Mouse (Mus musculus): ENCODE measurements at regions not wholly inside any gene's neighbourhood (a gene's known extent, or its start where the extent isn't known, plus 50 kb on each side); places are given as distances from the start of the nearest gene placed in this dataset.

GRCm38 (mm10) chr1:64209131-64209530 is 87.0 kb upstream of the Klf7 start:
- Histone ChIP-seq H3K79me2 (ENCODE audit: control insufficient read depth, insufficient read depth, low read length, poor library complexity) (no peaks in the 10 kb centered on the region), H3K9me3 (replicated peaks; ENCODE audit: insufficient read depth, low read length) (no peaks in the 10 kb centered on the region), H3K4me3 (ENCODE audit: control insufficient read depth in 1 of 2, insufficient read depth in 1 of 2, low read depth in 2 of 2, low read length in 2 of 2) (no peak overlapping the region), H3K27me3 (ENCODE audit: control insufficient read depth in 1 of 2, insufficient read depth in 2 of 2, low read length in 2 of 2) (no peaks in the 10 kb centered on the region), H3K9ac (ENCODE audit: control insufficient read depth, low read depth, low read length, poor library complexity, severe bottlenecking) (no peak overlapping the region), H3K36me3 (ENCODE audit: control insufficient read depth in 1 of 2, insufficient read depth in 2 of 2, low read length in 2 of 2) (no peaks in the 10 kb centered on the region), H3K4me1 (ENCODE audit: control insufficient read depth in 1 of 2, insufficient read depth in 2 of 2, low read length in 2 of 2) (no peaks in the 10 kb centered on the region), H3K27ac (ENCODE audit: control insufficient read depth, low read depth, low read length) (no peak overlapping the region)
- TF ChIP-seq ZKSCAN1 (IDR thresholded peaks at IDR 0.05; ENCODE audit: low read depth, low read length): no peak
- TF ChIP-seq NRF1 (IDR thresholded peaks at IDR 0.05; ENCODE audit: insufficient read depth, low read depth, low read length, poor library complexity, severe bottlenecking): no peak
- TF ChIP-seq MEF2A (IDR thresholded peaks at IDR 0.05; ENCODE audit: extremely low read depth, insufficient replicate concordance, low read depth, low read length, poor library complexity, severe bottlenecking): no peak
- TF ChIP-seq JUND (IDR thresholded peaks at IDR 0.05; ENCODE audit: low read depth, low read length): no peak
- TF ChIP-seq USF2 (IDR thresholded peaks at IDR 0.05; ENCODE audit: borderline replicate concordance in 1 of 2, insufficient read depth in 1 of 2, low read depth in 1 of 2, low read length in 2 of 2): no peak
- TF ChIP-seq ELF1 (IDR thresholded peaks at IDR 0.05; ENCODE audit: low read depth, low read length): no peak
- TF ChIP-seq CTCF (IDR thresholded peaks at IDR 0.05 in 2 of 3, conservative IDR thresholded peaks at IDR 0.05 in 1 of 3; ENCODE audit: control insufficient read depth in 1 of 3, insufficient read depth in 1 of 3, low read depth in 2 of 3, low read length in 3 of 3, poor library complexity in 1 of 3, severe bottlenecking in 1 of 3): no peak
- DNase-seq (ENCODE audit: low read depth, low spot score): no peak

DNA sequence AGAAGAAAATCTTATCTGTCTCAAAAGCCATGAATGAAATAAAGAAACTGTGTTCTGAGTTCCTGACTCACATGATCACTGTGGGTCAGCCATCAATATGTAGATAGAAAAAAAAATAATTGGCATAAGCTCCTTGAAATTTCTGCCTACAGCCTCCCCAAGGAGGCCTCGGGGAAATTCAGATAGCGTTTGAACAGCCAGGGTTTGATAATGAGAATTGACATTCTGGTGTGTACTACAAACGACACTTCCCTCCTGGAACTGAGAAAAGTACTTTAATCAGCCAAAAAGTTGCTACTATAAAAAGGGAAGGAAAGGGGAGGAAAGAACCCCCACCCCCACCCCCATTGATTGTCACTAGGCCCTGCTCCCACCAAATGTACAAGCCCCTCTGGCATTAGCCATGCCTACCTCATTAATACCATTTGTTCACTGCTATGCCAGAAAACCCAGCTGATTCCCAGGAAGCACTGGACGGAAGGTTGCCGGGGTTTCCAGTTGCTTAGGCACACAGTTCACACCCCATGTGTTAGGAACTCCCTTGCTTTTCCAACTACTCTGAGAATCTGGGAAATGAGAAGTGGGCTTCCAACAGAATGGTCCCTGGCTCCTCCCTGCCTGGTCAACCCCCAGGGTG is 78.4 kb upstream of the Klf7 start:
- no peaks in the 10 kb centered on the region for H3K4me1 ChIP-seq (ENCODE audit: control insufficient read depth in 1 of 2, insufficient read depth in 2 of 2, low read length in 2 of 2)
- H3K27me3 ChIP-seq (ENCODE audit: control insufficient read depth in 1 of 2, insufficient read depth in 2 of 2, low read length in 2 of 2): no peaks in the 10 kb centered on the region; a peak in 1 of 4 replicates
- no peak overlapping the region for H3K4me3 ChIP-seq (ENCODE audit: control insufficient read depth in 1 of 2, insufficient read depth in 1 of 2, low read depth in 2 of 2, low read length in 2 of 2)
- no peaks in the 10 kb centered on the region for H3K79me2 ChIP-seq (ENCODE audit: control insufficient read depth, insufficient read depth, low read length, poor library complexity)
- no peak overlapping the region for H3K27ac ChIP-seq (ENCODE audit: control insufficient read depth, low read depth, low read length)
- no peaks in the 10 kb centered on the region for H3K9me3 ChIP-seq (replicated peaks; ENCODE audit: insufficient read depth, low read length)
- H3K36me3 ChIP-seq (ENCODE audit: control insufficient read depth in 1 of 2, insufficient read depth in 2 of 2, low read length in 2 of 2): no peaks in the 10 kb centered on the region
- no peak for TF ChIP-seq KAT2A (conservative IDR thresholded peaks at IDR 0.05; ENCODE audit: low read depth, low read length)
- no peak for TF ChIP-seq CHD1 (IDR thresholded peaks at IDR 0.05; ENCODE audit: low read depth, low read length)
- no peak for TF ChIP-seq MAZ (IDR thresholded peaks at IDR 0.05; ENCODE audit: low read depth, low read length)
- TF ChIP-seq CHD2 (IDR thresholded peaks at IDR 0.05; ENCODE audit: low read length): no peak
- no peak for DNase-seq (ENCODE audit: low read depth, low spot score)
- H3K9ac ChIP-seq (ENCODE audit: control insufficient read depth, low read depth, low read length, poor library complexity, severe bottlenecking): no peak overlapping the region

DNA sequence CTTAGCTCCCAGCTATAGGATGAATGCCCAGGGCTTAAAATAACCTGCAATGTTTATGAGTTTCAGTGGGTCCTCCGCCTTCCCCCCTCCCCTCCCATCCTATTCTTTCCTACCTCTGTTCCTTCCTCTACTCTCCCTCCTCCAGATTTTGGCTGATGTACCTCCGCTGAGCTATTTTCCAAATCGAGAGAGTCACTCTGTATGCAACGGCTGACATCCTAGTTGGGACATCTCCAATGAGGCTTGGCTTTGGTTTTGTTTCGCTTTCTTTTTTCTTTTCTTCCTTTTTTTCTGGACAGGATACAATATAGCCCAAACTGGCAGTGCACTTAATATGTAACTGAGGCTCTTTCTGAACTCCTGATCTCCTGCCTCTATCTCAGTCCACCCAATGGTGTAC is 76.7 kb upstream of the Klf7 start:
- no peak overlapping the region for H3K9ac ChIP-seq (ENCODE audit: control insufficient read depth, low read depth, low read length, poor library complexity, severe bottlenecking)
- no peaks in the 10 kb centered on the region for H3K36me3 ChIP-seq (ENCODE audit: control insufficient read depth in 1 of 2, insufficient read depth in 2 of 2, low read length in 2 of 2)
- no peak for DNase-seq (ENCODE audit: low read depth, low spot score)
- H3K27ac ChIP-seq (ENCODE audit: control insufficient read depth, low read depth, low read length): no peak overlapping the region
- no peaks in the 10 kb centered on the region; a peak in 1 of 4 replicates for H3K27me3 ChIP-seq (ENCODE audit: control insufficient read depth in 1 of 2, insufficient read depth in 2 of 2, low read length in 2 of 2)
- no peak overlapping the region for H3K4me3 ChIP-seq (ENCODE audit: control insufficient read depth in 1 of 2, insufficient read depth in 1 of 2, low read depth in 2 of 2, low read length in 2 of 2)
- no peaks in the 10 kb centered on the region for H3K79me2 ChIP-seq (ENCODE audit: control insufficient read depth, insufficient read depth, low read length, poor library complexity)
- H3K9me3 ChIP-seq (replicated peaks; ENCODE audit: insufficient read depth, low read length): no peaks in the 10 kb centered on the region
- TF ChIP-seq TAL1 (IDR thresholded peaks at IDR 0.05; ENCODE audit: low read length) (no peak), SIN3A (IDR thresholded peaks at IDR 0.05; ENCODE audit: low read length) (no peak), KAT2A (conservative IDR thresholded peaks at IDR 0.05; ENCODE audit: low read depth, low read length) (no peak), POLR2AphosphoS2 (IDR thresholded peaks at IDR 0.05; ENCODE audit: low read length) (no peak), MAFK (IDR thresholded peaks at IDR 0.05; ENCODE audit: borderline replicate concordance, low read depth, low read length) (no peak)
- H3K4me1 ChIP-seq (ENCODE audit: control insufficient read depth in 1 of 2, insufficient read depth in 2 of 2, low read length in 2 of 2): no peaks in the 10 kb centered on the region
